Mouse (Mus musculus) ovary, postnatal 36 days (tissue): ENCODE data around the gene Ift57.

ENCODE experiments used
- DNase-seq: peaks from one replicate; pipeline ENCODE4 v3.0.0; 2022; ENCODE audit warnings: low spot score, mixed read lengths

Gene Ift57

GRCm38 (mm10) chr16:49793596-49793995 is 94.6 kb downstream of the Ift57 start:
- no peak for DNase-seq

- DNase-seq, result no peak
Observed at GRCm38 (mm10) chr16:49796271-49796670, 97.2 kb downstream of the Ift57 start.

GRCm38 (mm10) chr16:49796954-49797353 is 97.9 kb downstream of the Ift57 start:
- no peak for DNase-seq

- no peak for DNase-seq
Observed at GRCm38 (mm10) chr16:49798790-49799189, 99.8 kb downstream of the Ift57 start.

- DNase-seq, result no peak
Observed at GRCm38 (mm10) chr16:49799597-49800561, 100.8 kb downstream of the Ift57 start, which contains the start of gene Cd47. TSS of gene Cd47 (plus strand) at chr16:49800533.

- DNase-seq, result no peak
Observed at GRCm38 (mm10) chr16:49800996-49801395, 102.0 kb downstream of the Ift57 start.

GRCm38 (mm10) chr16:49801399-49801798 is 102.4 kb downstream of the Ift57 start:
- DNase-seq, result no peak

GRCm38 (mm10) chr16:49802993-49803392 is 104.0 kb downstream of the Ift57 start:
- DNase-seq, result no peak

- no peak for DNase-seq
Observed at GRCm38 (mm10) chr16:49803932-49804461, 105.0 kb downstream of the Ift57 start.

GRCm38 (mm10) chr16:49806920-49807319 is 107.9 kb downstream of the Ift57 start:
- DNase-seq, result no peak

- no peak for DNase-seq
Observed at GRCm38 (mm10) chr16:49807419-49807841, 108.4 kb downstream of the Ift57 start.

GRCm38 (mm10) chr16:49807862-49808430 is 108.9 kb downstream of the Ift57 start:
- no peak for DNase-seq

GRCm38 (mm10) chr16:49811897-49812296 is 112.9 kb downstream of the Ift57 start:
- DNase-seq, result no peak

GRCm38 (mm10) chr16:49812821-49813616 is 114.0 kb downstream of the Ift57 start:
- DNase-seq, result no peak

- DNase-seq, result no peak
Observed at GRCm38 (mm10) chr16:49814419-49814818, 115.4 kb downstream of the Ift57 start.
